Mouse (Mus musculus) lung, embryonic 16.5 days (tissue): ENCODE measurements around the gene Ppp1r15b. TPM values are rescaled to one million over a fixed set of nuclear protein-coding genes. Genes with fewer than 3 reads are reported as not detected.
A peak's percentile ranks its signal among the peaks of the same experiment; 100 is the strongest.

Source experiments
- ATAC-seq: fragments of 200-750 bp; cut with Nextera tagmentation; 2 replicates; pipeline ENCODE4 v1.8.0; 2017; ENCODE audit warnings: low read depth, mild to moderate bottlenecking, moderate library complexity
- H3K27ac ChIP-seq: fragments of 300-500 bp; sonication (generic); 2 replicates; pipeline ENCODE4 v1.5.1; 2014; ENCODE audit warnings: mild to moderate bottlenecking, control low read depth, low read length
- H3K27me3 ChIP-seq: fragments of 300-500 bp; sonication (generic); 2 replicates; pipeline ENCODE4 v1.6.1; 2014; ENCODE audit warnings: low read depth, low read length, mixed read lengths; ENCODE audit not compliant: control insufficient read depth, insufficient read depth
- H3K36me3 ChIP-seq: fragments of 300-500 bp; sonication (generic); 2 replicates; pipeline ENCODE4 v1.6.1; 2014; ENCODE audit warnings: low read length; ENCODE audit not compliant: control insufficient read depth, insufficient read depth
- H3K4me1 ChIP-seq: fragments of 300-500 bp; sonication (generic); replicated peaks from 2 replicates; pipeline ENCODE4 v1.6.1; 2014; ENCODE audit warnings: low read length, mixed read lengths; ENCODE audit not compliant: control insufficient read depth, insufficient read depth
- H3K4me2 ChIP-seq: fragments of 300-500 bp; sonication (generic); 2 replicates; pipeline ENCODE4 v1.6.1; 2014; ENCODE audit warnings: low read depth, low read length, control low read depth
- H3K4me3 ChIP-seq: fragments of 300-500 bp; sonication (generic); 2 replicates; pipeline ENCODE4 v1.5.1; 2014; ENCODE audit warnings: mild to moderate bottlenecking, low read length, control low read depth
- H3K9ac ChIP-seq: fragments of 300-500 bp; sonication (generic); 2 replicates; pipeline ENCODE4 v1.6.1; 2014; ENCODE audit warnings: low read length, control low read depth
- H3K9me3 ChIP-seq: fragments of 300-500 bp; sonication (generic); 2 replicates; pipeline ENCODE4 v1.6.1; 2016; ENCODE audit warnings: low read length; ENCODE audit not compliant: control insufficient read depth
- WGBS: fragments of 180-500 bp; shearing (Covaris S2); extraction: QIAGEN DNeasy Blood & Tissue Kit; methylation state at CpG from one replicate; pipeline ENCODE4 v1.1.7; 2014; 5-methylcytosine and 5-hydroxymethylcytosine counted together
- polyA plus RNA-seq: library from polyadenylated mRNA; unstranded; fragments of >200 nt; fragmentation: Nextera tagmentation; extraction: Ambion mirVana; gene quantifications from 2 replicates; pipeline ENCODE4 v1.2.1, GENCODE M21; 2015

Gene Ppp1r15b
- polyA plus RNA-seq, 1 experiment from 2014 or later = 42.5 TPM

GRCm38 (mm10) chr1:133163820-133164431, 33.0 kb downstream of the Ppp1r15b start, which contains the start of gene Plekha6:
Gene Plekha6, plus strand, starts transcription at chr1:133164210.
- Histone ChIP-seq H3K9ac (peak within 1 kb of the TSS; percentile 62), H3K27me3 (peaks cover 36% of the 10 kb centered on the region), H3K36me3 (no peaks in the 10 kb centered on the region), H3K4me2 (peak within 1 kb of the TSS; percentile 98), H3K9me3 (no peaks in the 10 kb centered on the region), H3K27ac (no peak within 1 kb of the TSS), H3K4me1 (peaks cover 19% of the 10 kb centered on the region), H3K4me3 (peak within 1 kb of the TSS; percentile 59)
- 0 out of 2 replicates have a peak, but pooled peaks have one; percentile 23 for ATAC-seq
- 0% methylated on average over 56 of the region's 68 CpGs for WGBS

GRCm38 (mm10) chr1:133164591-133165011, 33.7 kb downstream of the Ppp1r15b start:
- H3K4me2 ChIP-seq = peak overlapping the region; percentile 98
- no peak overlapping the region for H3K9ac ChIP-seq
- H3K4me3 ChIP-seq = peak overlapping the region; percentile 59
- no peaks in the 10 kb centered on the region for H3K36me3 ChIP-seq
- H3K27ac ChIP-seq = no peak overlapping the region
- no peak for ATAC-seq
- whole genome bisulfite sequencing = 2% methylated on average over 10 of the region's 10 CpGs
- no peaks in the 10 kb centered on the region for H3K9me3 ChIP-seq
- peaks cover 36% of the 10 kb centered on the region for H3K27me3 ChIP-seq
- H3K4me1 ChIP-seq = peaks cover 13% of the 10 kb centered on the region

- WGBS = 24% methylated on average over 11 of the region's 11 CpGs
- Histone ChIP-seq H3K36me3 (no peaks in the 10 kb centered on the region), H3K9me3 (no peaks in the 10 kb centered on the region), H3K9ac (no peak overlapping the region), H3K4me1 (peaks cover 13% of the 10 kb centered on the region), H3K27ac (no peak overlapping the region), H3K27me3 (peaks cover 36% of the 10 kb centered on the region), H3K4me2 (peak overlapping the region; percentile 98; the same call in 1 of the 2 replicates), H3K4me3 (no peak overlapping the region)
- ATAC-seq = no peak
These were observed 34.2 kb downstream of the Ppp1r15b start for GRCm38 (mm10) chr1:133165111-133165510.

GRCm38 (mm10) chr1:133168318-133169060, 37.5 kb downstream of the Ppp1r15b start:
- no peak for ATAC-seq
- no peak overlapping the region for H3K4me2 ChIP-seq
- peaks cover 20% of the 10 kb centered on the region for H3K27me3 ChIP-seq
- H3K9ac ChIP-seq = no peak overlapping the region
- WGBS = 36% methylated on average over 19 of the region's 19 CpGs
- H3K36me3 ChIP-seq = no peaks in the 10 kb centered on the region
- H3K9me3 ChIP-seq = no peaks in the 10 kb centered on the region
- H3K27ac ChIP-seq = no peak overlapping the region
- H3K4me3 ChIP-seq = no peak overlapping the region
- peaks cover 12% of the 10 kb centered on the region for H3K4me1 ChIP-seq

GRCm38 (mm10) chr1:133170196-133170595, 39.3 kb downstream of the Ppp1r15b start:
- Histone ChIP-seq H3K4me3 (no peak overlapping the region), H3K4me1 (no peaks in the 10 kb centered on the region), H3K27ac (no peak overlapping the region), H3K36me3 (no peaks in the 10 kb centered on the region), H3K4me2 (no peak overlapping the region), H3K27me3 (peaks cover 4% of the 10 kb centered on the region), H3K9me3 (no peaks in the 10 kb centered on the region), H3K9ac (no peak overlapping the region)
- no peak for ATAC-seq
- WGBS = 76% methylated on average over 8 of the region's 8 CpGs

- 84% methylated on average over 9 of the region's 9 CpGs for WGBS
These were observed 40.4 kb downstream of the Ppp1r15b start for GRCm38 (mm10) chr1:133171357-133171756.

GRCm38 (mm10) chr1:133175150-133175549, 44.2 kb downstream of the Ppp1r15b start:
- Histone ChIP-seq H3K9me3 (no peaks in the 10 kb centered on the region), H3K27ac (no peak overlapping the region), H3K4me3 (no peak overlapping the region), H3K36me3 (no peaks in the 10 kb centered on the region), H3K4me2 (no peak overlapping the region), H3K27me3 (peaks cover 3% of the 10 kb centered on the region; the same call in 1 of the 2 replicates), H3K9ac (no peak overlapping the region), H3K4me1 (peaks cover 3% of the 10 kb centered on the region)
- no peak for ATAC-seq
- WGBS = 30% methylated on average over 6 of the region's 6 CpGs

More at GRCm38 (mm10) chr1:133171357-133171756, 40.4 kb downstream of the Ppp1r15b start:
- no peak overlapping the region for H3K4me2 ChIP-seq
- no peaks in the 10 kb centered on the region for H3K36me3 ChIP-seq
- no peak for ATAC-seq
- H3K4me1 ChIP-seq = no peaks in the 10 kb centered on the region
- H3K9ac ChIP-seq = no peak overlapping the region
- no peak overlapping the region for H3K27ac ChIP-seq
- H3K4me3 ChIP-seq = no peak overlapping the region
- peaks cover 3% of the 10 kb centered on the region; the same call in 1 of the 2 replicates for H3K27me3 ChIP-seq
- no peaks in the 10 kb centered on the region for H3K9me3 ChIP-seq

- H3K27me3 ChIP-seq = peaks cover 17% of the 10 kb centered on the region
- H3K9ac ChIP-seq = no peak overlapping the region
- ATAC-seq = peak; percentile 37; the same call in 1 of the 2 replicates
- no peaks in the 10 kb centered on the region for H3K9me3 ChIP-seq
- WGBS = 38% methylated on average over 8 of the region's 8 CpGs
- no peaks in the 10 kb centered on the region for H3K36me3 ChIP-seq
- H3K27ac ChIP-seq = no peak overlapping the region
- no peak overlapping the region for H3K4me2 ChIP-seq
- H3K4me3 ChIP-seq = no peak overlapping the region
- H3K4me1 ChIP-seq = peaks cover 17% of the 10 kb centered on the region
These were observed 46.7 kb downstream of the Ppp1r15b start for GRCm38 (mm10) chr1:133177480-133178172.
